Mouse (Mus musculus) hindbrain, postnatal 0 days (tissue): ENCODE results near the gene Krtcap2. TPM values are rescaled to one million over a fixed set of nuclear protein-coding genes. Genes with fewer than 3 reads are reported as not detected.

ENCODE experiments used
- ATAC-seq: fragments of 200-750 bp; cut with Nextera tagmentation; 2 replicates; pipeline ENCODE4 v1.8.0; 2017; ENCODE audit warnings: mild to moderate bottlenecking, moderate TSS enrichment, moderate library complexity
- DNase-seq: peaks from one replicate; pipeline ENCODE4 v3.0.0-alpha.2; 2015; ENCODE audit warnings: low spot score
- H3K27ac ChIP-seq: fragments of 300-500 bp; sonication (generic); 2 replicates; pipeline ENCODE4 v1.5.1; 2014; ENCODE audit warnings: mild to moderate bottlenecking
- H3K27me3 ChIP-seq: fragments of 300-500 bp; sonication (generic); 2 replicates; pipeline ENCODE4 v1.6.1; 2014; ENCODE audit warnings: low read length, mixed read lengths; ENCODE audit not compliant: insufficient read depth
- H3K36me3 ChIP-seq: fragments of 300-500 bp; sonication (generic); 2 replicates; pipeline ENCODE4 v1.6.1; 2014; ENCODE audit warnings: low read length, mixed read lengths; ENCODE audit not compliant: insufficient read depth
- H3K4me1 ChIP-seq: fragments of 300-500 bp; sonication (generic); 2 replicates; pipeline ENCODE4 v1.6.1; 2014; ENCODE audit warnings: antibody characterized with exemption, low read length, mixed read lengths; ENCODE audit not compliant: insufficient read depth
- H3K4me2 ChIP-seq: fragments of 300-500 bp; sonication (generic); 2 replicates; pipeline ENCODE4 v1.6.1; 2014; ENCODE audit warnings: low read depth, mild to moderate bottlenecking, low read length, moderate library complexity, mixed read lengths
- H3K4me3 ChIP-seq: fragments of 300-500 bp; sonication (generic); 2 replicates; pipeline ENCODE4 v1.5.1; 2014; ENCODE audit warnings: low read length
- H3K9ac ChIP-seq: fragments of 300-500 bp; sonication (generic); replicated peaks from 2 replicates; pipeline ENCODE4 v1.6.1; 2014; ENCODE audit warnings: mild to moderate bottlenecking, low read length, moderate library complexity, mixed read lengths
- H3K9me3 ChIP-seq: fragments of 300-500 bp; sonication (generic); 2 replicates; pipeline ENCODE4 v1.6.1; 2016; ENCODE audit warnings: low read length, mixed read lengths
- CTCF ChIP-seq: IDR thresholded peaks from 2 replicates; pipeline ENCODE4 v1.5.1; 2016; ENCODE audit warnings: antibody characterized with exemption, control low read depth, low read depth
- WGBS: fragments of 180-500 bp; shearing (Covaris S2); extraction: QIAGEN DNeasy Blood & Tissue Kit; methylation state at CpG from one replicate; pipeline ENCODE4 v1.1.7; 2014; 5-methylcytosine and 5-hydroxymethylcytosine counted together
- polyA plus RNA-seq: library from polyadenylated mRNA; unstranded; fragments of >200 nt; fragmentation: Nextera tagmentation; extraction: Ambion mirVana; gene quantifications from 2 replicates; pipeline ENCODE4 v1.2.1, GENCODE M21; 2015
- total RNA-seq: library from RNA; depleted of rRNA; stranded (reverse); fragments of >200 nt; gene quantifications from 2 replicates; pipeline ENCODE4 v1.2.3, GENCODE M21; 2014

The Krtcap2 gene
- total and polyA plus RNA-seq, 2 experiments from 2014 or later = 74.9 to 250 TPM

DNA sequence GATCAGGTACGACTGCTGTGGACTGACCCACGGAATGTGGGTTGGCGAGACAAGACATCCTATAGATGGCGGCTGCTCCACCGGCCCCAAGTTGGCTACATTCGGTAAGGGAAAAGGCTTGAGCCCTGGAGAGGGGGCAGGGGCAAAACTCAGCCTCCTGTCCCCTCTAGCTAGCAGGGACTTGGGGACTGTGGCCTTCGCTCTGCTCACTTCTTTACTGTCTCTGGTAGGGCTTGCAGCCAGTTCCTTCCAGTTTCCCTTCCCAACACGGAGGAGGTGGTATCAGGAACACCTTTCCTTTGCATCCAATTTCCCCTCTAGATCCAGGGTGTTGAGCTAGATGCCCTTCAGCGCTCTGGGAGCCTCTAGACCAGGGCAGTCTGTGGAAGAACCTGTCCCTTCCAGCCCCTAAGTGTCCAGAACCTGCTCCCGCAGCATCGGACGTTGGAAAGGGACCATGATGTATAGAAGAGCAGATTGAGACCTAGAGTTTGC is 20.4 kb upstream of the Krtcap2 start:
- peak overlapping the region; percentile 68 for H3K4me2 ChIP-seq
- H3K27me3 ChIP-seq = no peaks in the 10 kb centered on the region
- WGBS = 29% methylated on average over 12 of the region's 12 CpGs
- DNase-seq = no peak
- H3K36me3 ChIP-seq = no peaks in the 10 kb centered on the region
- no peaks in the 10 kb centered on the region for H3K9me3 ChIP-seq
- no peak for TF ChIP-seq CTCF
- H3K4me3 ChIP-seq = peak overlapping the region; percentile 40
- H3K4me1 ChIP-seq = peaks cover 12% of the 10 kb centered on the region; the same call in 1 of the 2 replicates
- H3K9ac ChIP-seq = peak overlapping the region; percentile 41
- ATAC-seq = no peak
- H3K27ac ChIP-seq = peak overlapping the region; percentile 78

GRCm38 (mm10) chr3:89225918-89226317 is 19.8 kb upstream of the Krtcap2 start:
- no peaks in the 10 kb centered on the region for H3K36me3 ChIP-seq
- peak; percentile 81 for DNase-seq
- peak overlapping the region; percentile 78 for H3K27ac ChIP-seq
- H3K9ac ChIP-seq = peak overlapping the region; percentile 41
- H3K9me3 ChIP-seq = no peaks in the 10 kb centered on the region
- H3K27me3 ChIP-seq = no peaks in the 10 kb centered on the region
- no peak for TF ChIP-seq CTCF
- 25% methylated on average over 4 of the region's 4 CpGs for WGBS
- peak; percentile 62 for ATAC-seq
- H3K4me3 ChIP-seq = peak overlapping the region; percentile 40
- H3K4me2 ChIP-seq = peak overlapping the region; percentile 68
- H3K4me1 ChIP-seq = peaks cover 12% of the 10 kb centered on the region; the same call in 1 of the 2 replicates

- 17% methylated on average over 11 of the region's 11 CpGs for WGBS
- Histone ChIP-seq H3K27ac (peak overlapping the region; percentile 78), H3K9ac (peak overlapping the region; percentile 41), H3K36me3 (no peaks in the 10 kb centered on the region), H3K4me3 (peak overlapping the region; percentile 40), H3K4me1 (peaks cover 12% of the 10 kb centered on the region; the same call in 1 of the 2 replicates), H3K9me3 (no peaks in the 10 kb centered on the region), H3K27me3 (no peaks in the 10 kb centered on the region), H3K4me2 (peak overlapping the region; percentile 68)
- no peak for DNase-seq
- no peak for ATAC-seq
- TF ChIP-seq CTCF = no peak
Observed at GRCm38 (mm10) chr3:89226361-89226760, 19.4 kb upstream of the Krtcap2 start.

- DNase-seq (no peak), ATAC-seq (no peak)
- WGBS = 7% methylated on average over 21 of the region's 21 CpGs
- peak within 1 kb of the TSS; percentile 40 for H3K4me3 ChIP-seq
- peaks cover 12% of the 10 kb centered on the region; the same call in 1 of the 2 replicates for H3K4me1 ChIP-seq
- peak within 1 kb of the TSS; percentile 45 for H3K9ac ChIP-seq
- peak within 1 kb of the TSS; percentile 68 for H3K4me2 ChIP-seq
- H3K9me3 ChIP-seq = no peaks in the 10 kb centered on the region
- peak within 1 kb of the TSS; percentile 78 for H3K27ac ChIP-seq
- H3K27me3 ChIP-seq = no peaks in the 10 kb centered on the region
- no peak for TF ChIP-seq CTCF
- H3K36me3 ChIP-seq = no peaks in the 10 kb centered on the region
Observed at GRCm38 (mm10) chr3:89226900-89227299, 18.9 kb upstream of the Krtcap2 start, which contains the start of gene Mtx1. TSS of gene Mtx1 (minus strand) at chr3:89227088.

- ATAC-seq (peak; percentile 81), DNase-seq (peak; percentile 95)
- Histone ChIP-seq H3K9ac (peak overlapping the region; percentile 45), H3K4me1 (peaks cover 12% of the 10 kb centered on the region; the same call in 1 of the 2 replicates), H3K27me3 (no peaks in the 10 kb centered on the region), H3K36me3 (no peaks in the 10 kb centered on the region), H3K4me3 (peak overlapping the region; percentile 40), H3K27ac (peak overlapping the region; percentile 78), H3K4me2 (peak overlapping the region; percentile 68), H3K9me3 (no peaks in the 10 kb centered on the region)
- WGBS = 8% methylated on average over 41 of the region's 41 CpGs
- TF ChIP-seq CTCF = no peak
Observed at GRCm38 (mm10) chr3:89227307-89228179, 18.2 kb upstream of the Krtcap2 start.

- Histone ChIP-seq H3K36me3 (no peaks in the 10 kb centered on the region), H3K27me3 (no peaks in the 10 kb centered on the region), H3K4me1 (peaks cover 12% of the 10 kb centered on the region; the same call in 1 of the 2 replicates), H3K9me3 (no peaks in the 10 kb centered on the region), H3K9ac (peak overlapping the region; percentile 45), H3K27ac (peak overlapping the region; percentile 78; the same call in 1 of the 2 replicates), H3K4me3 (peak overlapping the region; percentile 40), H3K4me2 (peak overlapping the region; percentile 68)
- peak; percentile 91 for DNase-seq
- TF ChIP-seq CTCF = peak; percentile 94
- ATAC-seq = peak; percentile 39; the same call in 1 of the 2 replicates
- WGBS = 1% methylated on average over 19 of the region's 20 CpGs
Observed at GRCm38 (mm10) chr3:89228180-89228549, 17.6 kb upstream of the Krtcap2 start.
